ENCODE assay signal across 19 mouse cellular contexts in the genomic region with DNA sequence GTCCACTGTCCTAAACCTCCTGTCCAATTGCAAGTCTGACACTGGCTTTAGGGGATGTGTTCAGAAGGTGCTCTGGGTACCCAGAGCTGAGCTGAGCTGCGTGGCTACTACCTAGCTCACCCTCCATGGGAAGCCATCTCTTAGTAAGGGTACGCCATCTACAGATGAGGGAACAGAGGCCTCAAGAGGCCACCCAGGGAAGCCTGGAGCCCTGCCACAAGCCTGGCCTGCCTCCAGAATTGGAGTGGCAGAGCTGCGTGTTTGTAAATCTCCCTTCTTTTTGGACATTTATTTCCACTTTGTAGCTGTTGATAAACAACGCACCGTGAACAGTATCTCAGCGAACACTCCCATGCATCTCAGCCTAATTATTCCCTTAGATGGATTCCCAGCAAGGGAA. TPM values are rescaled to one million over a fixed set of nuclear protein-coding genes. Genes with fewer than 3 reads are reported as not detected.
A peak's percentile ranks its signal among the peaks of the same experiment; 100 is the strongest.
DNase-seq lines count a peak whose midpoint lies in the region; ATAC-seq lines count a peak whose summit lies in the region.
"Had no signal": no experiment of that assay in that cellular context is flagged by ENCODE, and none has a peak within 500 bp of the region (broad histone marks: within the 10 kb centered on the region; RNA-seq: fewer than 3 reads in every experiment).

No protein-coding gene starts in this region.

- 0 out of 2 replicates have a peak overlapping the region, but pooled peaks have one; percentile 60 for H3K27ac ChIP-seq in midbrain, embryonic 13.5 days
- H3K27ac ChIP-seq in midbrain, embryonic 16.5 days (ENCODE audit: low read length) = no peak overlapping the region
- H3K27ac ChIP-seq: heart, embryonic 10.5 days; hindbrain, embryonic 15.5 days had no signal

- intact Hi-C loops in heart, postnatal 25 days (cut with DNase I) = no loop called here

- H3K4me1 ChIP-seq in midbrain, embryonic 13.5 days (replicated peaks) = peaks cover 44% of the 10 kb centered on the region
- H3K4me1 ChIP-seq in midbrain, embryonic 16.5 days (ENCODE audit: control insufficient read depth, insufficient read depth, low read length) = peaks cover 14% of the 10 kb centered on the region

- H3K36me3 ChIP-seq in midbrain, embryonic 13.5 days = no peaks in the 10 kb centered on the region
- H3K36me3 ChIP-seq in midbrain, embryonic 16.5 days (ENCODE audit: control insufficient read depth, insufficient read depth, low read length) = no peaks in the 10 kb centered on the region
- H3K36me3 ChIP-seq: heart, embryonic 10.5 days; hindbrain, embryonic 15.5 days had no signal

- no peak for ATAC-seq in midbrain, embryonic 13.5 days
- no peak for ATAC-seq in midbrain, embryonic 16.5 days

- peaks cover 9% of the 10 kb centered on the region for H3K27me3 ChIP-seq in midbrain, embryonic 13.5 days
- no peaks in the 10 kb centered on the region for H3K27me3 ChIP-seq in midbrain, embryonic 16.5 days (ENCODE audit: control insufficient read depth, insufficient read depth, low read depth, low read length)
- H3K27me3 ChIP-seq: hindbrain, embryonic 15.5 days had no signal

- peak; percentile 43 to 57 for DNase-seq in adrenal gland, postnatal 36 days
- DNase-seq in adrenal gland, adult 8-10 months = no peak
- DNase-seq in heart, postnatal 4 days = peak; percentile 44
- DNase-seq in heart, postnatal 25 days (ENCODE audit: low spot score) = no peak
- DNase-seq in lung, postnatal 36 days = peak; percentile 35
- DNase-seq: cerebellum, adult 9-10 months; gastrocnemius, postnatal 36 days; kidney, adult 18-20 months; layer of hippocampus, postnatal 36 days; thymus, postnatal 4 days had no signal

- H3K9ac ChIP-seq in midbrain, embryonic 13.5 days (replicated peaks) = no peak overlapping the region
- no peak overlapping the region for H3K9ac ChIP-seq in midbrain, embryonic 16.5 days (ENCODE audit: low read depth, low read length)
- H3K9ac ChIP-seq: hindbrain, embryonic 15.5 days had no signal

- WGBS in midbrain, embryonic 13.5 days = 68% methylated on average over 6 of the region's 6 CpGs
- 52% methylated on average over 6 of the region's 6 CpGs for WGBS in midbrain, embryonic 16.5 days

- no peak overlapping the region for H3K4me2 ChIP-seq in midbrain, embryonic 13.5 days (replicated peaks)
- no peak overlapping the region for H3K4me2 ChIP-seq in midbrain, embryonic 16.5 days (ENCODE audit: low read length)
- H3K4me2 ChIP-seq: hindbrain, embryonic 15.5 days had no signal

- no peaks in the 10 kb centered on the region for H3K9me3 ChIP-seq in midbrain, embryonic 13.5 days
- H3K9me3 ChIP-seq in midbrain, embryonic 16.5 days (replicated peaks; ENCODE audit: control insufficient read depth, low read length, poor library complexity, severe bottlenecking) = no peaks in the 10 kb centered on the region
- H3K9me3 ChIP-seq: heart, embryonic 10.5 days; hindbrain, embryonic 15.5 days had no signal

- H3K4me3 ChIP-seq in midbrain, embryonic 13.5 days (replicated peaks) = no peak overlapping the region
- H3K4me3 ChIP-seq in midbrain, embryonic 16.5 days (ENCODE audit: low read depth, low read length) = no peak overlapping the region
- H3K4me3 ChIP-seq: heart, embryonic 10.5 days; hindbrain, embryonic 15.5 days had no signal

RNA-seq across cellular contexts. Expression of gene Fibcd1, which starts 11.4 kb away (rescaled TPM):
- under 1 TPM in 1 of 2 experiments, not detected in 1; 0.07 TPM for total RNA-seq in adrenal gland, postnatal 36 days (2021)
- total RNA-seq in adrenal gland, adult 8-10 months (2022) = under 1 TPM; 0.09 to 0.13 (median 0.11) TPM
- total RNA-seq in heart, postnatal 4 days (2021) = not detected
- not detected for total RNA-seq in heart, postnatal 25 days (2021)
- polyA plus RNA-seq in midbrain, embryonic 13.5 days (2015; fragmentation: Nextera tagmentation; extraction: Ambion mirVana) = 8.4 and 11.2 TPM in 2 replicates
- 16.4 and 20.9 TPM in 2 replicates for polyA plus RNA-seq in midbrain, embryonic 16.5 days (2015; fragmentation: Nextera tagmentation; extraction: Ambion mirVana)
- total RNA-seq: gastrocnemius, postnatal 36 days; liver, adult 2 months; megakaryocyte-erythroid progenitor cell, adult 5-6 weeks had no signal
- polyA plus RNA-seq: liver, adult 2 months had no signal

RNA-seq across cellular contexts. Expression of gene Lamc3, which starts 29.9 kb away (rescaled TPM):
- total RNA-seq in adrenal gland, postnatal 36 days (2021) = 10 to 100 TPM; 13.7 to 20.1 TPM
- total RNA-seq in adrenal gland, adult 8-10 months (2022) = 10 to 100 TPM; 18.8 to 22.1 (median 20.7) TPM
- total RNA-seq in heart, postnatal 4 days (2021) = under 1 TPM; 0.62 to 0.95 TPM
- total RNA-seq in heart, postnatal 25 days (2021) = under 1 TPM; 0.64 to 0.68 TPM
- 5.5 and 6.8 TPM in 2 replicates for polyA plus RNA-seq in midbrain, embryonic 13.5 days (2015; fragmentation: Nextera tagmentation; extraction: Ambion mirVana)
- polyA plus RNA-seq in midbrain, embryonic 16.5 days (2015; fragmentation: Nextera tagmentation; extraction: Ambion mirVana) = 3.9 and 4.0 TPM in 2 replicates
- total RNA-seq: megakaryocyte-erythroid progenitor cell, adult 5-6 weeks had no signal

RNA-seq across cellular contexts. Expression of gene Qrfp, which starts 46.8 kb away (rescaled TPM):
- not detected for total RNA-seq in adrenal gland, postnatal 36 days (2021)
- total RNA-seq in adrenal gland, adult 8-10 months (2022) = not detected
- total RNA-seq in heart, postnatal 4 days (2021) = not detected
- not detected for total RNA-seq in heart, postnatal 25 days (2021)
- polyA plus RNA-seq in midbrain, embryonic 13.5 days (2015; fragmentation: Nextera tagmentation; extraction: Ambion mirVana) = 0.06 and 0.12 TPM in 2 replicates
- 0.14 and 0.18 TPM in 2 replicates for polyA plus RNA-seq in midbrain, embryonic 16.5 days (2015; fragmentation: Nextera tagmentation; extraction: Ambion mirVana)
- total RNA-seq: gastrocnemius, postnatal 36 days; heart, postnatal 14 days; layer of hippocampus, postnatal 36 days; left cerebral cortex, postnatal 25 days; liver, adult 2 months; megakaryocyte-erythroid progenitor cell, adult 5-6 weeks had no signal
- polyA plus RNA-seq: heart, embryonic 10.5 days; hindbrain, embryonic 15.5 days; liver, adult 2 months; neural tube, embryonic 14.5 days had no signal

Comparison
In these comparisons a context has a peak if more than half of its experiments do, and no peak if none do; other contexts are left out.
1. DNase-seq: peak in adrenal gland, postnatal 36 days (2 of 2), heart, postnatal 4 days (single experiment) and lung, postnatal 36 days (single experiment); none in adrenal gland, adult 8-10 months (single experiment) and heart, postnatal 25 days (single experiment).
2. RNA of gene Lamc3, which starts 29.9 kb away (total RNA-seq): 18.8 to 22.1 TPM in adrenal gland, adult 8-10 months and 13.7 to 20.1 TPM in adrenal gland, postnatal 36 days; 0.62 to 0.95 TPM in heart, postnatal 4 days and 0.64 to 0.68 TPM in heart, postnatal 25 days; every median in the first group is over 4 times any median in the second.